Comparison of ENCODE assay signal across 12 mouse cellular contexts in genomic region chr1:174501011-174501410, GRCm38 (mm10). TPM values are rescaled to one million over a fixed set of nuclear protein-coding genes. Genes with fewer than 3 reads are reported as not detected.
DNase-seq lines count a peak whose midpoint lies in the region; ATAC-seq lines count a peak whose summit lies in the region.
"Had no signal": no experiment of that assay in that cellular context is flagged by ENCODE, and none has a peak within 500 bp of the region (broad histone marks: within the 10 kb centered on the region; RNA-seq: fewer than 3 reads in every experiment).

No protein-coding gene starts in this region.

- H3K9me3 ChIP-seq in lung, embryonic 15.5 days, result no peaks in the 10 kb centered on the region
- H3K9me3 ChIP-seq in hindbrain, embryonic 15.5 days, result no peaks in the 10 kb centered on the region
- no peaks in the 10 kb centered on the region for H3K9me3 ChIP-seq in neural tube, embryonic 15.5 days (replicated peaks)
- H3K9me3 ChIP-seq: liver, embryonic 12.5 days had no signal

- peaks cover 20% of the 10 kb centered on the region for H3K4me1 ChIP-seq in lung, embryonic 15.5 days
- peaks cover 20% of the 10 kb centered on the region for H3K4me1 ChIP-seq in hindbrain, embryonic 15.5 days (replicated peaks)
- peaks cover 26% of the 10 kb centered on the region for H3K4me1 ChIP-seq in neural tube, embryonic 15.5 days

- WGBS in lung, embryonic 15.5 days, result 46% methylated on average over 1 of the region's 1 CpGs
- WGBS in hindbrain, embryonic 15.5 days, result 11% methylated on average over 1 of the region's 1 CpGs
- WGBS in neural tube, embryonic 15.5 days, result 8% methylated on average over 1 of the region's 1 CpGs

- no peak for ATAC-seq in lung, embryonic 15.5 days (ENCODE audit: borderline replicate concordance, extremely low read depth, low FRiP score, low TSS enrichment)
- no peak for ATAC-seq in hindbrain, embryonic 15.5 days (ENCODE audit: low FRiP score, low read depth)
- ATAC-seq in neural tube, embryonic 15.5 days (ENCODE audit: low FRiP score), result no peak

- peak; percentile 7 for DNase-seq in embryo, embryonic 10 days (ENCODE audit: low spot score)
- no peak for DNase-seq in embryo, embryonic 9.5 days (ENCODE audit: extremely low spot score)
- DNase-seq in lung, adult 18-20 months, result no peak
- DNase-seq in c-Kit-positive CD71-positive TER-119-positive erythroid progenitor cells, embryonic 14.5 days (ENCODE audit: low spot score), result no peak
- no peak for DNase-seq in lung, postnatal 4 days
- DNase-seq: kidney, adult 9 months had no signal

- no peak overlapping the region for H3K4me3 ChIP-seq in lung, embryonic 15.5 days
- no peak overlapping the region; the same call in 1 of the 2 replicates for H3K4me3 ChIP-seq in hindbrain, embryonic 15.5 days
- H3K4me3 ChIP-seq in neural tube, embryonic 15.5 days (replicated peaks), result peak overlapping the region; percentile 90

- H3K36me3 ChIP-seq in lung, embryonic 15.5 days, result no peaks in the 10 kb centered on the region
- H3K36me3 ChIP-seq in hindbrain, embryonic 15.5 days, result no peaks in the 10 kb centered on the region
- H3K36me3 ChIP-seq in neural tube, embryonic 15.5 days, result no peaks in the 10 kb centered on the region
- H3K36me3 ChIP-seq: liver, embryonic 12.5 days had no signal

- no peak overlapping the region for H3K9ac ChIP-seq in lung, embryonic 15.5 days
- no peak overlapping the region for H3K9ac ChIP-seq in hindbrain, embryonic 15.5 days
- H3K9ac ChIP-seq in neural tube, embryonic 15.5 days (replicated peaks), result no peak overlapping the region
- H3K9ac ChIP-seq: liver, embryonic 12.5 days had no signal

- H3K27me3 ChIP-seq in lung, embryonic 15.5 days, result peaks cover 23% of the 10 kb centered on the region
- H3K27me3 ChIP-seq in hindbrain, embryonic 15.5 days, result no peaks in the 10 kb centered on the region
- H3K27me3 ChIP-seq in neural tube, embryonic 15.5 days (replicated peaks), result no peaks in the 10 kb centered on the region

- H3K4me2 ChIP-seq in lung, embryonic 15.5 days, result peak overlapping the region; percentile 98; the same call in 1 of the 2 replicates
- peak overlapping the region; percentile 90 for H3K4me2 ChIP-seq in hindbrain, embryonic 15.5 days
- peak overlapping the region; percentile 79 for H3K4me2 ChIP-seq in neural tube, embryonic 15.5 days

- no peak overlapping the region for H3K27ac ChIP-seq in lung, embryonic 15.5 days
- no peak overlapping the region for H3K27ac ChIP-seq in hindbrain, embryonic 15.5 days (replicated peaks)
- H3K27ac ChIP-seq in neural tube, embryonic 15.5 days (replicated peaks), result no peak overlapping the region
- H3K27ac ChIP-seq: liver, embryonic 12.5 days; macrophage had no signal

RNA-seq across cellular contexts. Expression of gene Fmn2, which starts 0.6 kb away (rescaled TPM):
- 0.28 and 0.45 TPM in 2 replicates for polyA plus RNA-seq in lung, embryonic 15.5 days (2015; fragmentation: Nextera tagmentation; extraction: Ambion mirVana)
- 7.1 and 8.0 TPM in 2 replicates for polyA plus RNA-seq in hindbrain, embryonic 15.5 days (2015; fragmentation: Nextera tagmentation; extraction: Ambion mirVana)
- polyA plus RNA-seq in neural tube, embryonic 15.5 days (2015; fragmentation: Nextera tagmentation; extraction: Ambion mirVana), result 8.3 and 8.5 TPM in 2 replicates
- polyA plus RNA-seq: macrophage had no signal

RNA-seq across cellular contexts. Expression of gene Olfr220, which starts 59.1 kb away (rescaled TPM):
- not detected in 2 replicates for polyA plus RNA-seq in lung, embryonic 15.5 days (2015; fragmentation: Nextera tagmentation; extraction: Ambion mirVana)
- not detected in 2 replicates for polyA plus RNA-seq in hindbrain, embryonic 15.5 days (2015; fragmentation: Nextera tagmentation; extraction: Ambion mirVana)
- polyA plus RNA-seq in neural tube, embryonic 15.5 days (2015; fragmentation: Nextera tagmentation; extraction: Ambion mirVana), result not detected in 2 replicates
- polyA plus RNA-seq: liver, embryonic 12.5 days; macrophage; small intestine, adult 2 months had no signal
